Comparison of ENCODE assay signal across 19 mouse cellular contexts in the genomic region with DNA sequence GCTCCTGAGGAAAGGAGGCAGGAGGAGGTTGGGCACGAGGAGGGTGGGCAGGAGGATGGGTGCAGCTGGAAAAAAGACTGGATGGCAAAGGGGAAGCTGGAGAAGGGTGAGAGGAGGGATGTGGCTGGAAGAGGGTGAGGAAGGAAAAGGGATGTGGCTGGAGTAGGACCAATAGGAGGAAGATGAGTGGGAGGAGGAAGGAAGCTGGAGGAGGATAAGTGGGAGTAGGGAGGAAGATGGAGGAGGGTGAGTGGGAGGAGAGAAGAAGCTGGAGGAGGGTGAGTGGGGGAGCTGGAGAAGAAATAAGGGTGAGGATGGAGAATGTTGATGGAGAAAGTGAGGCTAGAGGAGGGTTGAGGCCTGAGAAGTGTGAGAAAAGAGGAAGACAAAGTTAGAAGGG. TPM values are rescaled to one million over a fixed set of nuclear protein-coding genes. Genes with fewer than 3 reads are reported as not detected.
DNase-seq lines count a peak whose midpoint lies in the region; ATAC-seq and TF ChIP-seq lines count a peak whose summit lies in the region.
"Had no signal": no experiment of that assay in that cellular context is flagged by ENCODE, and none has a peak within 500 bp of the region (broad histone marks: within the 10 kb centered on the region; RNA-seq: fewer than 3 reads in every experiment).

No protein-coding gene starts in this region.

- peaks cover 36% of the 10 kb centered on the region for H3K36me3 ChIP-seq in forebrain, embryonic 10.5 days (replicated peaks)
- H3K36me3 ChIP-seq in forebrain, embryonic 15.5 days = peaks cover 15% of the 10 kb centered on the region
- peaks cover 28% of the 10 kb centered on the region for H3K36me3 ChIP-seq in intestine, embryonic 14.5 days (ENCODE audit: control insufficient read depth, insufficient read depth, low read length)
- peaks cover 21% of the 10 kb centered on the region for H3K36me3 ChIP-seq in intestine, postnatal 0 days (ENCODE audit: control insufficient read depth, insufficient read depth)

- no peak overlapping the region for H3K27ac ChIP-seq in forebrain, embryonic 10.5 days
- no peak overlapping the region for H3K27ac ChIP-seq in forebrain, embryonic 15.5 days (replicated peaks)
- no peak overlapping the region for H3K27ac ChIP-seq in intestine, embryonic 14.5 days (ENCODE audit: low read depth)
- no peak overlapping the region for H3K27ac ChIP-seq in intestine, postnatal 0 days (ENCODE audit: low read depth, low read length)
- H3K27ac ChIP-seq: hindbrain, embryonic 13.5 days; hindbrain, postnatal 0 days had no signal

- no peak overlapping the region for H3K4me3 ChIP-seq in forebrain, embryonic 10.5 days
- H3K4me3 ChIP-seq in forebrain, embryonic 15.5 days = no peak overlapping the region
- no peak overlapping the region for H3K4me3 ChIP-seq in intestine, embryonic 14.5 days (ENCODE audit: low read depth, low read length)
- H3K4me3 ChIP-seq in intestine, postnatal 0 days (ENCODE audit: low read depth, low read length) = no peak overlapping the region
- H3K4me3 ChIP-seq: hindbrain, embryonic 13.5 days had no signal

- 69% methylated on average over 1 of the region's 1 CpGs for WGBS in forebrain, embryonic 10.5 days
- 57% methylated on average over 1 of the region's 1 CpGs for WGBS in forebrain, embryonic 15.5 days
- 66% methylated on average over 1 of the region's 1 CpGs for WGBS in intestine, embryonic 14.5 days
- 57% methylated on average over 1 of the region's 1 CpGs for WGBS in intestine, postnatal 0 days

- peak; percentile 12 for DNase-seq in forebrain, embryonic 10.5 days (ENCODE audit: extremely low spot score, low spot score)
- DNase-seq in intestine, embryonic 14.5 days (ENCODE audit: low spot score) = peak; percentile 31
- DNase-seq in urinary bladder, adult 2 months (ENCODE audit: low spot score) = peak; percentile 7
- no peak for DNase-seq in urinary bladder, postnatal 25 days (ENCODE audit: low spot score)
- DNase-seq: adrenal gland, postnatal 10 days; cerebellum, adult 18-20 months; cerebellum, postnatal 36 days; gastrocnemius, postnatal 10 days; heart, postnatal 10 days had no signal

- no peak overlapping the region for H3K4me2 ChIP-seq in forebrain, embryonic 15.5 days (replicated peaks)
- H3K4me2 ChIP-seq in intestine, embryonic 14.5 days (ENCODE audit: low read length) = no peak overlapping the region
- no peak overlapping the region for H3K4me2 ChIP-seq in intestine, postnatal 0 days (replicated peaks; ENCODE audit: low read depth)
- H3K4me2 ChIP-seq: hindbrain, embryonic 13.5 days had no signal

- no peak for TF ChIP-seq CTCF in intestine, postnatal 0 days (IDR thresholded peaks at IDR 0.05; ENCODE audit: low read depth)

- H3K9ac ChIP-seq in forebrain, embryonic 15.5 days (replicated peaks) = no peak overlapping the region
- no peak overlapping the region for H3K9ac ChIP-seq in intestine, embryonic 14.5 days (ENCODE audit: low read length)
- H3K9ac ChIP-seq in intestine, postnatal 0 days (ENCODE audit: low read depth, low read length) = no peak overlapping the region
- H3K9ac ChIP-seq: hindbrain, embryonic 13.5 days had no signal

- ATAC-seq in forebrain, embryonic 15.5 days (replicated peaks) = no peak
- no peak for ATAC-seq in intestine, embryonic 14.5 days (replicated peaks; ENCODE audit: low FRiP score, low TSS enrichment, low read depth)
- no peak for ATAC-seq in intestine, postnatal 0 days
- ATAC-seq in inflammation-experienced regulatory T-cells, adult 6 months = no peak
- ATAC-seq: forebrain, embryonic 14.5 days; hindbrain, postnatal 0 days had no signal

- H3K27me3 ChIP-seq in forebrain, embryonic 10.5 days (ENCODE audit: poor library complexity, severe bottlenecking) = peaks cover 11% of the 10 kb centered on the region; the same call in 1 of the 2 replicates
- H3K27me3 ChIP-seq in forebrain, embryonic 15.5 days = no peaks in the 10 kb centered on the region
- no peaks in the 10 kb centered on the region for H3K27me3 ChIP-seq in intestine, embryonic 14.5 days (replicated peaks; ENCODE audit: control insufficient read depth, insufficient read depth, low read length)
- H3K27me3 ChIP-seq in intestine, postnatal 0 days (replicated peaks; ENCODE audit: control insufficient read depth, insufficient read depth, low read length) = no peaks in the 10 kb centered on the region

- H3K4me1 ChIP-seq in forebrain, embryonic 10.5 days = peaks cover 27% of the 10 kb centered on the region
- H3K4me1 ChIP-seq in forebrain, embryonic 15.5 days = peaks cover 14% of the 10 kb centered on the region; the same call in 1 of the 2 replicates
- H3K4me1 ChIP-seq in intestine, embryonic 14.5 days (replicated peaks; ENCODE audit: control insufficient read depth, insufficient read depth, low read length) = peaks cover 7% of the 10 kb centered on the region; the same call in 1 of the 2 replicates
- H3K4me1 ChIP-seq in intestine, postnatal 0 days (replicated peaks; ENCODE audit: control insufficient read depth, insufficient read depth, low read length) = no peaks in the 10 kb centered on the region

- no peaks in the 10 kb centered on the region for H3K9me3 ChIP-seq in forebrain, embryonic 10.5 days
- H3K9me3 ChIP-seq in forebrain, embryonic 15.5 days = no peaks in the 10 kb centered on the region
- no peaks in the 10 kb centered on the region for H3K9me3 ChIP-seq in intestine, embryonic 14.5 days (ENCODE audit: control insufficient read depth, low read length)
- H3K9me3 ChIP-seq in intestine, postnatal 0 days (ENCODE audit: control insufficient read depth) = no peaks in the 10 kb centered on the region
- H3K9me3 ChIP-seq: hindbrain, embryonic 13.5 days had no signal

RNA-seq across cellular contexts. Expression of a gene that starts 1.8 kb away (rescaled TPM):
- 26.0 and 28.8 TPM in 2 replicates for polyA plus RNA-seq in forebrain, embryonic 10.5 days (2016; fragmentation: Nextera tagmentation; extraction: Ambion mirVana)
- polyA plus RNA-seq in forebrain, embryonic 15.5 days (2015; fragmentation: Nextera tagmentation; extraction: Ambion mirVana) = 8.8 and 10.7 TPM in 2 replicates
- 91.9 and 92.2 TPM in 2 replicates for polyA plus RNA-seq in intestine, embryonic 14.5 days (2014; fragmentation: Nextera tagmentation; extraction: Ambion mirVana)
- polyA plus RNA-seq in intestine, postnatal 0 days (2015; fragmentation: Nextera tagmentation; extraction: Ambion mirVana) = 141 TPM in 2 replicates
- 21.5 and 29.1 TPM in 2 replicates for polyA plus RNA-seq in urinary bladder, adult 2 months (2012; rRNA removed)
- 1 to 10 TPM; 2.4 to 5.8 (median 2.9) TPM for polyA plus RNA-seq in inflammation-experienced regulatory T-cells, adult 6 months (2017; shearing (Covaris generic))

RNA-seq across cellular contexts. Expression of a gene that starts 19.6 kb away (rescaled TPM):
- 65.0 and 73.5 TPM in 2 replicates for polyA plus RNA-seq in forebrain, embryonic 10.5 days (2016; fragmentation: Nextera tagmentation; extraction: Ambion mirVana)
- polyA plus RNA-seq in forebrain, embryonic 15.5 days (2015; fragmentation: Nextera tagmentation; extraction: Ambion mirVana) = 60.1 and 61.7 TPM in 2 replicates
- polyA plus RNA-seq in intestine, embryonic 14.5 days (2014; fragmentation: Nextera tagmentation; extraction: Ambion mirVana) = 47.9 and 48.0 TPM in 2 replicates
- 15.6 and 16.2 TPM in 2 replicates for polyA plus RNA-seq in intestine, postnatal 0 days (2015; fragmentation: Nextera tagmentation; extraction: Ambion mirVana)
- polyA plus RNA-seq in urinary bladder, adult 2 months (2012; rRNA removed) = 54.3 and 59.5 TPM in 2 replicates
- 10 to 100 TPM; 11.6 to 15.0 (median 13.1) TPM for polyA plus RNA-seq in inflammation-experienced regulatory T-cells, adult 6 months (2017; shearing (Covaris generic))

RNA-seq across cellular contexts. Expression of a gene that starts 51.7 kb away (rescaled TPM):
- polyA plus RNA-seq in forebrain, embryonic 10.5 days (2016; fragmentation: Nextera tagmentation; extraction: Ambion mirVana) = not detected in 2 replicates
- polyA plus RNA-seq in forebrain, embryonic 15.5 days (2015; fragmentation: Nextera tagmentation; extraction: Ambion mirVana) = not detected in 2 replicates
- not detected in 2 replicates for polyA plus RNA-seq in intestine, embryonic 14.5 days (2014; fragmentation: Nextera tagmentation; extraction: Ambion mirVana)
- not detected in 2 replicates for polyA plus RNA-seq in intestine, postnatal 0 days (2015; fragmentation: Nextera tagmentation; extraction: Ambion mirVana)
- not detected in 2 replicates for polyA plus RNA-seq in urinary bladder, adult 2 months (2012; rRNA removed)
- polyA plus RNA-seq in inflammation-experienced regulatory T-cells, adult 6 months (2017; shearing (Covaris generic)) = not detected
- polyA plus RNA-seq: brain, embryonic 14.5 days; C2C12; embryonic facial prominence, embryonic 14.5 days; forebrain, embryonic 14.5 days; heart, embryonic 14.5 days; hindbrain, embryonic 13.5 days; hindbrain, postnatal 0 days had no signal
